ENCODE assay signal across 8 mouse cellular contexts in the genomic region with DNA sequence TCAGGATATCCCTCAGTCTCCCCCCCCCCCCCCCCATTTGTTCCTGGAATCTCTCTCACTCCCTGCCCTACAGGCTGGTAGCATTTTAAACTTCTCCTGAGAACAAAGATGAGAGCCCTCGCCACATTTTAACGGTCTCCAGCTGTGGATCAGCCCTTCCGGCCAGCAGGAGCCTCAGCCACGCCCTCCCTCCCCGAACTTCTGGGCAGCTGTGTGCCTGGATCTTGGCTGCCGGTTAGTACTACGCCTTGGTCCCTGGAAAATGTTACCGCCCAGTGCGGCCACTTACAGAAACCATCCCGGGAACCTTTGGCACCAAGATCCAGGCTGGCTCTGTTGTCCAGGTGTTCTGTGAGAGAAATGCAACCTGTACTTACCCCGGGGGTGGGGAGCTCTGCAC. TPM values are rescaled to one million over a fixed set of nuclear protein-coding genes. Genes with fewer than 3 reads are reported as not detected.
DNase-seq lines count a peak whose midpoint lies in the region; ATAC-seq and TF ChIP-seq lines count a peak whose summit lies in the region.

No protein-coding gene starts in this region.

- no peak for TF ChIP-seq EP300 in stomach, postnatal 0 days (optimal IDR thresholded peaks at IDR 0.05)

- H3K9ac ChIP-seq in midbrain, embryonic 15.5 days: no peak overlapping the region
- no peak overlapping the region for H3K9ac ChIP-seq in hindbrain, embryonic 14.5 days
- H3K9ac ChIP-seq in stomach, postnatal 0 days (ENCODE audit: low read length): peak overlapping the region; percentile 13; the same call in 1 of the 2 replicates

- DNase-seq in midbrain, embryonic 10.5 days (ENCODE audit: low spot score): peak; percentile 57
- peak; percentile 61 for DNase-seq in gastrocnemius, postnatal 10 days
- no peak for DNase-seq in hindbrain, embryonic 14.5 days (ENCODE audit: low spot score)
- peak; percentile 44 for DNase-seq in lung, adult 2 months
- DNase-seq in stomach, postnatal 0 days (ENCODE audit: low spot score): peak; percentile 66
- no peak for DNase-seq in cerebellum, adult 8-10 months

- no peak overlapping the region for H3K4me2 ChIP-seq in midbrain, embryonic 15.5 days
- peak overlapping the region; percentile 27 for H3K4me2 ChIP-seq in hindbrain, embryonic 14.5 days (replicated peaks)
- H3K4me2 ChIP-seq in stomach, postnatal 0 days (replicated peaks; ENCODE audit: low read depth): peak overlapping the region; percentile 48

- no peaks in the 10 kb centered on the region for H3K36me3 ChIP-seq in midbrain, embryonic 10.5 days
- no peaks in the 10 kb centered on the region for H3K36me3 ChIP-seq in midbrain, embryonic 15.5 days (replicated peaks)
- no peaks in the 10 kb centered on the region for H3K36me3 ChIP-seq in hindbrain, embryonic 14.5 days (replicated peaks; ENCODE audit: control insufficient read depth, insufficient read depth)
- H3K36me3 ChIP-seq in stomach, postnatal 0 days (ENCODE audit: control insufficient read depth, insufficient read depth, low read length): no peaks in the 10 kb centered on the region

- peak; percentile 19; the same call in 1 of the 2 replicates for TF ChIP-seq POLR2A in lung, adult 2 months (IDR thresholded peaks at IDR 0.05; ENCODE audit: borderline replicate concordance, extremely low read depth, low read depth, low read length)

- no peaks in the 10 kb centered on the region for H3K9me3 ChIP-seq in midbrain, embryonic 10.5 days (replicated peaks)
- no peaks in the 10 kb centered on the region for H3K9me3 ChIP-seq in midbrain, embryonic 15.5 days
- H3K9me3 ChIP-seq in hindbrain, embryonic 14.5 days (ENCODE audit: control insufficient read depth, low read length): no peaks in the 10 kb centered on the region
- H3K9me3 ChIP-seq in stomach, postnatal 0 days (ENCODE audit: control insufficient read depth, low read length): no peaks in the 10 kb centered on the region

- ATAC-seq in midbrain, embryonic 15.5 days (replicated peaks): no peak; the same call in 1 of the 2 replicates
- no peak for ATAC-seq in hindbrain, embryonic 14.5 days (ENCODE audit: low FRiP score)
- ATAC-seq in stomach, postnatal 0 days (ENCODE audit: low FRiP score, low TSS enrichment): 0 out of 2 replicates have a peak, but pooled peaks have one; percentile 61
- no peak for ATAC-seq in CD4-positive, CD25-positive, alpha-beta regulatory T cell, adult 4 months

- peak overlapping the region; percentile 59 for H3K27ac ChIP-seq in midbrain, embryonic 10.5 days (replicated peaks)
- no peak overlapping the region for H3K27ac ChIP-seq in midbrain, embryonic 15.5 days
- no peak overlapping the region for H3K27ac ChIP-seq in hindbrain, embryonic 14.5 days
- no peak overlapping the region for H3K27ac ChIP-seq in stomach, postnatal 0 days (replicated peaks)

- peak overlapping the region; percentile 35 for H3K4me3 ChIP-seq in midbrain, embryonic 10.5 days
- no peak overlapping the region for H3K4me3 ChIP-seq in midbrain, embryonic 15.5 days
- H3K4me3 ChIP-seq in hindbrain, embryonic 14.5 days (replicated peaks; ENCODE audit: low read length): no peak overlapping the region
- no peak overlapping the region for H3K4me3 ChIP-seq in lung, adult 2 months (replicated peaks; ENCODE audit: extremely low read depth, low read depth, low read length)
- no peak overlapping the region; the same call in 1 of the 2 replicates for H3K4me3 ChIP-seq in stomach, postnatal 0 days (ENCODE audit: low read depth, low read length)

- WGBS in midbrain, embryonic 10.5 days: 4% methylated on average over 11 of the region's 11 CpGs
- WGBS in midbrain, embryonic 15.5 days: 4% methylated on average over 11 of the region's 11 CpGs
- WGBS in hindbrain, embryonic 14.5 days: 3% methylated on average over 11 of the region's 11 CpGs
- 2% methylated on average over 11 of the region's 11 CpGs for WGBS in lung, adult 2 months
- 2% methylated on average over 11 of the region's 11 CpGs for WGBS in stomach, postnatal 0 days

- peaks cover 8% of the 10 kb centered on the region for H3K4me1 ChIP-seq in midbrain, embryonic 10.5 days
- no peaks in the 10 kb centered on the region; the same call in 1 of the 2 replicates for H3K4me1 ChIP-seq in midbrain, embryonic 15.5 days
- no peaks in the 10 kb centered on the region for H3K4me1 ChIP-seq in hindbrain, embryonic 14.5 days (replicated peaks; ENCODE audit: control insufficient read depth, insufficient read depth, low read length)
- peaks cover 15% of the 10 kb centered on the region for H3K4me1 ChIP-seq in lung, adult 2 months (ENCODE audit: control insufficient read depth, insufficient read depth, low read length)
- no peaks in the 10 kb centered on the region; the same call in 1 of the 2 replicates for H3K4me1 ChIP-seq in stomach, postnatal 0 days (replicated peaks; ENCODE audit: control insufficient read depth, insufficient read depth)

- H3K27me3 ChIP-seq in midbrain, embryonic 10.5 days (ENCODE audit: low read depth, poor library complexity, severe bottlenecking): peaks cover 16% of the 10 kb centered on the region; the same call in 1 of the 2 replicates
- no peaks in the 10 kb centered on the region for H3K27me3 ChIP-seq in midbrain, embryonic 15.5 days (replicated peaks)
- no peaks in the 10 kb centered on the region for H3K27me3 ChIP-seq in hindbrain, embryonic 14.5 days (ENCODE audit: control insufficient read depth, insufficient read depth, low read length)
- H3K27me3 ChIP-seq in stomach, postnatal 0 days (ENCODE audit: control insufficient read depth, insufficient read depth, low read length): no peaks in the 10 kb centered on the region

- no peak for TF ChIP-seq CTCF in lung, adult 2 months (IDR thresholded peaks at IDR 0.05; ENCODE audit: insufficient read depth, low read length)
- TF ChIP-seq CTCF in stomach, postnatal 0 days (IDR thresholded peaks at IDR 0.05; ENCODE audit: low read depth): peak; percentile 8; the same call in 1 of the 2 replicates

RNA-seq across cellular contexts. Expression of gene Ptgfrn, which starts 20.4 kb away (rescaled TPM):
- polyA plus RNA-seq in midbrain, embryonic 10.5 days (2016; fragmentation: Nextera tagmentation; extraction: Ambion mirVana): 1.9 TPM in 2 replicates
- 2.6 and 2.7 TPM in 2 replicates for polyA plus RNA-seq in midbrain, embryonic 15.5 days (2015; fragmentation: Nextera tagmentation; extraction: Ambion mirVana)
- 10 to 100 TPM; 49.3 to 59.3 TPM for total RNA-seq in gastrocnemius, postnatal 10 days (2021)
- polyA plus RNA-seq in hindbrain, embryonic 14.5 days (2014; fragmentation: Nextera tagmentation; extraction: Ambion mirVana): 3.6 and 3.7 TPM in 2 replicates
- polyA plus RNA-seq in lung, adult 2 months (2012; rRNA removed): 63.0 and 81.5 TPM in 2 replicates
- 5.3 and 5.8 TPM in 2 replicates for polyA plus RNA-seq in stomach, postnatal 0 days (2015; fragmentation: Nextera tagmentation; extraction: Ambion mirVana)
- 1 to 10 TPM in 1 of 2 experiments, under 1 TPM in 1; 0.73 to 1.0 TPM for polyA plus RNA-seq in CD4-positive, CD25-positive, alpha-beta regulatory T cell, adult 4 months (2017; shearing (Covaris generic))

Comparison
In these comparisons a context has a peak if more than half of its experiments do, and no peak if none do; other contexts are left out.
1. DNase-seq: peak in midbrain, embryonic 10.5 days (single experiment), gastrocnemius, postnatal 10 days (single experiment), lung, adult 2 months (single experiment) and stomach, postnatal 0 days (single experiment); none in hindbrain, embryonic 14.5 days (single experiment) and cerebellum, adult 8-10 months (single experiment).